Mouse (Mus musculus): ENCODE results near the gene Lrfn2.

Gene Lrfn2

DNA sequence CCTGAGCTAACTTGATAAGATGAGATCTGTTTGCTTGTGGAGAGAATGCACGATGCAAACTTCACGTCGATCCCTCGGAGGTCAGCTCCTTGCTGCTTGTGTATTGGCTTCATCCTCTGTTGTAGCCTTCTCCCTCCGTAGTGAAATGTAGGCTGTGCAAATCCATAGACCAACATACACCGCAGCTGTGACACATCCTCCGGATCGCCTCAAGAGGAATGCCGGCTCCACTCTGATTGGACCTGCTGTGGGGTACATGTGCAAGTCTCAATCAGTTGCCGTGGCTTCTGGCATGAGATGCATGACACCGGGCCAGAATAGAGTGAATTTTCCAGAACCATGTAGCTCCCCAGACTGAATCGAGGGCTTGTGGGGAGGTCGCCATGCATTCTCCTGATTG is 36.1 kb downstream of the Lrfn2 start:
- no peak for DNase-seq (ENCODE audit: low read depth)

DNA sequence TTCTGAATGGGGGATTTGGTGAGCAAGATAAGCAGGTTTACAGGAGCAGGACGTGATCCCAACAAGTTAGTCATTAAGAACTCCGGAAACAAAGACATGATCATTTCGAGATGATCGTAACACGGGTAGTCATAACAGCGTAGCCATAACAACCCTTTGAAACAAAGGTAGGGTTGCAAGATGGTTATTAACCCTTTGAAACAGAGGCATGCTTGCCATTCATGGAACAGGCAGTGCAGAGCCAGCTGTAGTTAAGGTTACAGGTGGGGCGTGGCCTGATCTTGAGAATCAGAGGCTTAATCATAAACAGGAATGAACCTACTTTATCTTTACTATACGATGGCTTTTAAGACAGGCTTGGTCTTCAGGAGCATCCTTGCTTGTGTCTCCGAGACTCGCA is 39.1 kb downstream of the Lrfn2 start:
- no peak for DNase-seq (ENCODE audit: low read depth)

DNA sequence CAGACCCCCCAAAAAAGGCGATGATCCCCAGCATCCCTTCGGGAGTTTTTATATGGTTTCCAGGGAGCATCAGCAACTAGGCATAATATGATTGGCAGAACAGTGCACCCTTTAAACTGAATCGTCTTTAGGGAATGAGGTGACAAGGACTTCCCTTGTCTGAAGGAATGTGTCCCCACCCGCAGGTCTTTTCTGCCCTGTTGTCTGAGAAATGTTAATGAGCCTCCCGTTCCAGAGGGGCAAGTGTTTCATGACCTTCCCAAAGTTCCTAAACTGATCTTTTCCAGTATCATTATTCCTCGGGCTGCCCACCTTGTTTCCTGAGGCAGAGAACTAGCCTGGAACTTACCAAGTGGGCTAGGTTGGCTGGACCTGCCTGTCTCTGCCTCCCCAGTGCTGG is 40.7 kb downstream of the Lrfn2 start:
- no peak for DNase-seq (ENCODE audit: low read depth)

DNA sequence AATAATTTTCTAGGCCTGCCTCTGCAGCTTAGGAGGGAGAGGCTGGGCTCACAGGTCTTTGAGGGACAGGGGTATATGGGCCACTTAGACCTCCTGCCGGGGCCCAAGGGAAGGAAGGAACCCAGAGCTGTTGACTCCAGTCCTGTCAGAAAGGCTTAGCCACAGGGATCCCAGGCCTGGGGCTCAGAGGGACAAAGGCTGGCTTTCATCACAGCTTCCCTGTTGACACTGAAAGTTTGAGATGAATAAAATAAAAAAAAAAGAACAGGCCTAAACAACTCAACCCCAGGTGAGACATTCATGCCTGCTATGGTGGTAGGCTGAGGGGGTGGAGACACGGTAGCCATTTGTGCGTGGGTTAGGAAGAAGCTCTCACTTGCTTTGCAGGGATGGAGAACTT is 41.2 kb downstream of the Lrfn2 start:
- DNase-seq (ENCODE audit: low read depth) = no peak

DNA sequence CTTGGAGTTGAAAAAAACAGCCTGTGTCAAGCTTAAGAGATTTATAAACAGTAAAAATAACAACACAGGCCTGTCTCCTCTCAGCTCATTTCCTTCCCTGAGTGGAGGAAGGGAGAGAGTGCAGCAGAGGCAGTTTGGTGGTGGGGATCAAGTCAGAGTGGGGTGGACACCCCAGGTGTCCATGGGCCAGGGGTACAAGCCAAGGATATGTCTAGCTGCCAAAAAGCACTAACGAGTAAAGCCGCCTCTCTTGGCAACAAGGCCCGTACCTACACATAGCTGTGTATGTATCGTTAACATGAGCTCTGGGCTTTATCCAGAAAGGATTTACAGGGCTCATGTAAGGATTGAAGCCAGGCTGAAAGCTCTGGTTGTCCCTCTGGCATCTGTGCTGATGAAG is 42.9 kb downstream of the Lrfn2 start:
- DNase-seq (ENCODE audit: low read depth) = no peak

DNA sequence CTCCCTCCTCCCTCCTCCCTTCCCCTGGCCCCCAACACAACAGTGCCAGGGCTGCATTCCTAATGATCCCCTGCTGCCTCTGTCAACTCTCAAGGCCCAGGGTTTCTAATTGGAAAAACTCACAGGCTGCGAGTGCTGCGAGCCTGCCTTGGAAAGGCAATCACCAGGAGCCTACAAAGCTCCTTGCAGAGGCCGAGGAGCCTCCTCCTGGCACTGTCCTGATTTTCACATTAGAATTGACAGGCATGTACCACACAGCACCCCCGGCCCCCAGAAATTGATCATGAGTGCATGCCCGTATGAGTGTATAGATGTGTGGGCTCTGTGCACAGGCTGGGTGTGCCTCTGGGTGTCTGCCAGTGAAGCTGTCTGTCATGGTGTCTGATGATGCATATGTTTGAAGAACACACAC is 44.4 kb downstream of the Lrfn2 start:
- DNase-seq (ENCODE audit: low read depth) = no peak

DNA sequence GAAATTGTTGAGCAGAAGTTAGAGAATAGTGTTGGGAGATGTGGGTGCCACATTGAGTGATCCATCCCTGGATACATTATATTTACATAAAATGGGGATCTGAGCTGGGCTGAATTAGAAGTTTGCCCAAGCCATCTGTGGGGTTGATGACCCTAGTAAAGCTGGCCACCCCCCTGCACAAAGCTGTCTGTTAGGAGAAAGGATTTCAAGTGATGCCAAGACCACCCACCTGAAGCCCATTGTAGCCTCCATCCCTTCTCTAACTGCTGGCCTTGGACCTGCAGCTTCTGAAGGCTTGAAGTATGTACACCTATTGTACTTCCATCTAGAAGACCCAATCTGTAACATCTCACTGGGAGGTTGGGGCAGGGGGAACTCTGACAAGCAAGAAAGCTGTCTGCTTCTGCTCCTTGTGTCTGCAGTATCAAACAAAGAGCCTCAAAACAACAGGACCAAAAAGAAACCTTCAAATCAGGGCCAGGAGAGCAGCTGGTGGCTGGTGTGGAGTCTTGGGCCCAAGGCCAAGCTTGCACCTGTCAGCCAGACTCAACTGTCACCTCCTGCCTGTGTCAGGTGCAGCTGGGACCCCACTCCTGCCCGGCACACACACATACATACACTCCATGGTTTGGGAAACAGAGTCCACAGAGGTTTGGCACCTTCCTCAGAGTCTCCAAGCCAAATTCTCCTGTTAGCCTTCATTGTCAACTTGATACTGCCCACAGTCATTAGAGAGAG is 63.2 kb downstream of the Lrfn2 start:
- no peak for DNase-seq (ENCODE audit: low read depth)

DNA sequence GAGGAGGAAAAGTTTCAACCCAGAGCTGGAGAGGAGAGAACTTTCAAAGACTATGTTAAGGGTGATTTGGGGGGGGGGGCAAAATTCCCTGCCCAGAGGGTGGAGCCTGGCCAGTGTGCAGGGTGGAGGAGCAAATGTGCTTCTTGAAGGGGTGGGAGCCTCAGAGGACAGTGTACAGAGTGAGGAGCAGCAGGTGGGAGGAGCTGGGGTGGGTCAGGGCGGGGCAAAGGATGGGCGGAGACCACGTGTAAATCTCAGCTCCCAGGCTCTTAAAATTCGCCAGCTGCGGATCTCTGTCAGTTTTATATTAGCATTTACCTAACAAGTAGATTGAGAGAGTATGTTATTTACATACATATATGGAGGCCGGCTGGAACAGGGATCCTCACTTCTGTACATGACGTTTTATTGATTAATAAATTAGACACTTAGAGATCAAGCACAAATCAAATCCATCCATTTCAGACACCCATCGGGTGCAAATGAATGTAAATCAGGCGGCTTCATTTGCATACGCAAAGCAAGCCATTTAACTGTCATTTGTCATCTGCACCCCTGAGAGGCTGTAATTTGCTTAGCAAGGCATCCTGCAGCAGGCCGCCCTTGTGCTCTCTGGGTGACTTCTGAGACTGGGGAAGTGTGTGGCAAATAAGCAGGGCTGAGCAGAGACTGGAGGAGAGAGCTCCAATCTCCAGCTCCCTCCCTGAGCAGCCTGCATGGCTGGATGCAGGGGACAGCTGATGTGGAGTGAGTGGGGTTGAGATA is 67.5 kb downstream of the Lrfn2 start:
- DNase-seq (ENCODE audit: low read depth) = no peak

DNA sequence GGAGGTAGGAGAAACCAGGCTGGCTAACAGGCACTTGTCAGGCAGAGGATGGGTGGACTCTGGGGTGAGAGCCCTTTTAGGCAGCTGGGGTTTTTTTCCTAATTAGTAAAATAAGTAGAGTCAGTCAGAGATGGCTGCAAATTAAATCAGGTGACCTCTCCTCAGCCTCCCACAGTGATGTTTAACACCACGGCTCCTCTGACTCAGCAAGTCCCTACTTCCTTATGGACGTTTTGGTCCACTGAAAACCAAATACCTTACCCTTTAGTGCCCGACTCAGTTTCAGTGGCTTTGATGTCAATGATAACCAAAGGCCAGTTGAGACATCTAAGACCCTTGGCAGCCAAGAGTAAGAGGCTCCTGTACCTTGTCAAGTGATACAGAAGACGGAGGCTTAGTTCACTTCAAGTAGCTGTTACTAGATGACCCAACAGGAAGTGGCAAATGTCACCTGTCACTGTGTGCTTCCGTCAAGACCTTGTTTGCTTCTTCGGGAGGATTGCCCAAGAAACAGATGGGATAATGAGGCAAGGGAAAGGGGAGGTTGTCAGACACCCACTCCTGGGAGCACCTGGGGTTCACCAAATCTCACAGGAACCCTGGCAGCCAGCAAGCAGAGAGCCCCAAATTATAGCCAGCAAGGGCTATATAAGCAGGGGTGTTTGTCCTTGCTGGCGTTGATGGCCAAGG is 77.3 kb downstream of the Lrfn2 start:
- no peak for DNase-seq (ENCODE audit: low read depth)

DNA sequence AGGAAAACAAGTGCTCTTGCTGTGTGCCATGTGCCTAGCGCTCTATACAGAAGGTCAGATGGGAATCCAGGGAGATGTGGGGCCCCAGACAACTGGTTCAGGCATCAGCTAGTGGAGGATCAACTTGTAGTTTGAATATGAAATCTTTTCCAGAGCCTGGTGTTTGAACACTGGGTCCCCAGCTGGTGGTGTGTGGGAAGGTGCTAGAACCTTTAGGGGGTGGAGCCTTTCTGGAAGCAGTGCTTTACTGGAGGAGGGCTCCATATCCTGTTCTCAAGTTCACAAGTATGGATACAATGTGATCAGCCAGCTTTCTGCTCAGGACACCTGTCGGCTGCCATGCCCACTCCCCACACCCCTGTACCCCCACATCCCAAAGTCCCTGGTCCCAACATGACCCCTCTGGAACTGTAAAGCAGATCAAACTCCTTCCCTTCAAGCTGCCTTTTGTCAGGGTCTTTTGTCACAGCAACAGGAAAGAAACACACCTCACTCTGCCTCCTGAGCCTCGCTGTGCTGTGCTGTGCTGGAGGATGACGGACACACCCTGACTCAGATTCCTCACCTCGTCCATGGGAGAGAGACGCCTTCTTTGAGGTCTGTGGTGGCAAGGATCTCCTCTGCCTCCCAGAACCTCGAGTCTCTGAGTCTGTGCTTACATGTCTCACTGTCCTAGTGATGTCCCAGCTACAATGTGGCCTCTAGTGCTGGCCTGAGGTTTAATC is 81.9 kb downstream of the Lrfn2 start:
- DNase-seq (ENCODE audit: low read depth) = no peak

DNA sequence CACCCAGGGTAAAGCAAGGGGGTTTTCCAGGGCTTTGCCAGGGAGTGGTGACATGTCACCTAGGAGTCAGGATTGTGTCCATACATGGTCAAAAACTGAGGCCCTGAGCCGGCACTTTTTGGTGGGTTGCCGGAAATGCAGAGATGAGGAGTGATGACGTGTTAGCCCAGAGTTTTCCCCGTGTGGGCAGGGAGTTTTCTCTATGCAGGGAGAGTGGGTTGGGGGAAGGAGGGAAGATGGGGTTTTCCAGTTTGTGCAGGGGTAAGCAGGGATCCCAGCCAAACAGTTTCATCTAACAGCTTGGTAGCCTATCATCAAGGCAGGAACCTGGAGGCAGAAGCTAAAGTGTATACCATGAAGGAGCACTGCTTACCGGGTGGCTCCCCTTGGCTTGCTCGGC is 83.2 kb downstream of the Lrfn2 start:
- no peak for DNase-seq (ENCODE audit: low read depth)

DNA sequence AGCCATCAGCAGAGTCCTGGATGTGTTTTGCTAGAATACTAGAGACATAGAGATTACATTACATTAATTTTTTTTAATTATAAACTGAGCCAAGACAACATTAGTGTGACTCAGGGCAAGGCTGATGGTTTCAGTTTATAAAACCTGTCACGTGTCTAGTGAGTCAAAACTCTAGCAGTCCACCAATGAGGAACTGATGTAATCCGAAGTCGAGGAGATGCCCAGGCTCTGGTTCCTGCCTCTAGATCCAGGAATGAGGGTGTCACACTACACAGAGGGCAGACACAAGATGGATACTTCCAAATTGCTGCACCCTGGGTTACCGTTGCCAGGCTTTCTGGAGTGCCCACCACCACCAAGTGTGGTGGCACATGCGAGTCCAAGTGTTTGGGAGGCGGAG is 84.0 kb downstream of the Lrfn2 start:
- no peak for DNase-seq (ENCODE audit: low read depth)

DNA sequence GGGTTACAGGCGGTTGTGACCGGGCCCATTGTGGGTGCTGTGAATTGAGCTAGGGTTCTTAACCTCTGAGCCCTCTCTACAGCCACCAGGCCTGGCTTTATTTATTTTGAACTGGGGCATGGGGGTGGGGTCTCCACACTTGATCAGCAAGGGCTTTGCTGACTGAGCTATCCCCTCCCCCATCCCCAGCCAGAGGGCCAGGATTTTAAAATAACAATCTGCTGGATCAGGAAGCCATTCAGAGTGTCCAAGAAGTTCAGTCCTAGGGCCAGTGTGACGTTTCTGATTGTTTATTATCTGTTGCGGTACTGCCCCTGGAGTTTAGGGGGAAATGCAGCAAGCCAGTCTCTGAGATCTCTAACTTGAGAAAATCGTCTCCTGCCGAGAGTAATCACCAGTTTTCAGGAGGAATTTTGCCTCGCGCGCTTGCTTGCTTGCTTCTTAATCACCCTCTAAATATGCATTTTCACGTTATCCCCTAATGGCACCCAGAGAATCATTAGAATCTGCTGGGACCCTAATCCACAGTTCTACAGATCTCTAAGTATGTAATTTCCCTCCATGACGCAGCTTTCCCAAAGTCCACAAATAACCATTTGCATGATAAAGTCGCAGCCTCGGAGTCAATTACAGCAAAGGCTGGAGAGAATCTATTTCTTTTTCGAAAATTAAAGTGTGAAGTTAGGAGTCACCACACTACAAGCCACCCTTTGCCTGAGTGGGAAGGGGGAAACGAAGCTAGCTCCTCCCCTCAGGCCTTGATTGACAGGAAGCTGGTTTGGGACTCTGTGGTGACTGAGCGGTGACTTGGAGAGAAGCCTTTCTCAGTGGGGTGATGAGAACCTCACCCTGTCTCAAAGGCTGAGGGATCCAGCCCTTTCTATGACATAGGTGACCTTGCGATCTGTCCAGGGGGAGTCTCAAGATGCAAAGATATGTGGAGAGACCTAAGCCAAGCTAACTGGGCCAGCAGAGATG is 85.5 kb downstream of the Lrfn2 start:
- no peak for DNase-seq (ENCODE audit: low read depth)

DNA sequence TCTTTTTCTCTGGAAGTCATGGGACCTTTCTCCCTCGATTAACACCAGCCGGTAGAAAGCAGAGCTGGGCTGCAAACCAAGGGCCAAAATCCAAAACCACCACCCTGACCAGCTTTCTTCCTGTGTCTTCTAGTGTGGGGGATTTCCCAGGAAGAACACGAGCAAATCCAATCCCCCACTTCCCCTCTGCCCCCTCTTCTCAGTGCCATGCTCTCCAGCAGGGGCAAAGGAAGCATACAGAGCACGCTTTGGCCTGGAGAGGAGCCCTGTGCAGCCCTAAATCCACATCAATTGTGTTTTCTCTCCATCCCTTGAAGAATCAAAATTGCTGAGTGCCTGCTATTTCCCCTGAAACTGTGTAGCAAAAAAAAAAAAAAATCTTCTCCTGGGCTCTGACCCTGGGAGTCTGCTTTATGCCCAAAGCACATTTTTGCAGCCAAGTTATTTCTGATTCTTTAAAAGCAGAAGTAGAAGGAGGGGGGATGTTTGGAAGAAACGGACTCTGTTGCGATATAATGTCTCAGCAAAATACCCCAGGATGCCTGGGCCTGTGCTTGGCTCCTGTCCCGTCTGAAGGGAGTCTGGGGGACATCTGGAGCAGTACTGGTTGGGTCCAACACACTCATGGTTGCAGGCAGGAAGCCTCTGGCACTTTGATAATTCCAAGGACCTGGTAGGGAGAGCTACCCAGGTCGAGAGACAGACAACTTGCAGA is 86.8 kb downstream of the Lrfn2 start:
- DNase-seq (ENCODE audit: low read depth) = no peak

DNA sequence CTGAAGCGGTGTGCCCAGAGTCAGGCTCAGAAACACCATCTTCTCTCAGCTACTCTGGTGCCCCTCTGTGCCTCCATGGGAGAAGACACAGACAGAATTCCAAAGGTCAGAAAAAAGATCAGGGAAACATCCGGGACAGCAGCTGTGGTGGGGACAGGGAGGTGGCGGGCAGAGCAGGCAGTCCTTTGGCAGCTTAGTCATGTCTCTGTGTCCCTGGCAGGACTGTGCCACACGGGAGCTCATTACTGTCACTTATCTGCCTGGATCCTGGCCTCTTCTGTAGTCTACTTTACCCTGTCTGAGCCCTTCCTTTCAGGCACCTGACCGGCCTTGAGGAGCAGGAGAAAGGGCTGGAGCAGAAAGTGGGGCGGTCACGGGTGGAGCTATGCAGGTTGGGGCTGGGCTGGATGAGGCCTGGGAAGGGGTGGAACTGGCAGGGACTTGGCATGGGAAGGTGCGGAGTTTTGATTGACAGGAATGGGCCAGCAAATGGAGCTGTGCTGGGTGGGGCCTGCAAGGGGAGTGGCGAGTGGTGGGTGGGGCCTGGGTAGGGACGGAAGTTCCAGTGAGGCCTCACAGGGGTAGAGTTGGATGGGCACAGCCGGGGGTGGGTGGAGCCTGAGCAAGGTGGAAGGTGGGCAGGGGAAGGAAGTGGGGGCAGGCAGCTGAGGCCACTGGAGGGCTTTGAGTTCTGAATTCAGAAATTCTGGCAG is 97.5 kb downstream of the Lrfn2 start:
- peak; percentile 44 for DNase-seq (ENCODE audit: low read depth)

DNA sequence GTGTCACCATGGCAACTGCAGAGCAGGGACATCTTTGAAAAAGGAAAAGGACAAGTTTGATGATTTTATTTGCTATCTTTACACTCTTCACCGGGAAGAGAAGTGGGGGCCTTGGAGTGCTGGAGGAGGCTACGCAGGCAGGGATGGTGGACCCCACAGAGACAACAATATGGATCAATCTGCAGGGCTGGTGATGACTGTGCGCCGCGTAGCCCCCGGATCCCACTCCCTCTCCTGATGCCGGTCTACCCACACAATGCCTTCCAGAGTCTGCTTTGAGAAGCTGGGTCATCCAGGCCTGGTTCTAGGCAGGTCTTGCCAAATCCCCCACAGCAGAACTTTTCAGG is 98.1 kb downstream of the Lrfn2 start:
- no peak for DNase-seq (ENCODE audit: low read depth)

DNA sequence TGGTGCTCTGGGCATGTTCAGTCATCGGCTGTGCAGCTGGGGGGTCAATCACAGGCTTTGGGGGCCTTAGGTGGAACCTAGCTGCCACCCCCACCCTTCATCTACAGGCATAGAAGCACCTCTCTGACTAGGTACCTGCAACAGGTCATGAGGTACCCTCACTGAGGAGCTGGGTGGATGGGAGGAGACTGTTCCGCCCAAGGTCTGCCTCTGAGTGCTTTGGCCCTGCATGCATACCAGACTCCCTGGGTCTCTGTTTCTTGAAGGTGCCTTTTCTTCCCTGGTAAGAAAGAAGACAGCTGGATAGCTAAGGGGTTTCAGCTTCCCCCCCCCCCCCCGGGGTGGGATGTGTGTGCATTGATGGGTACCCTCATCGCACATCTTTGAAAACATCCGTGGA is 98.7 kb downstream of the Lrfn2 start:
- DNase-seq (ENCODE audit: low read depth) = no peak

DNA sequence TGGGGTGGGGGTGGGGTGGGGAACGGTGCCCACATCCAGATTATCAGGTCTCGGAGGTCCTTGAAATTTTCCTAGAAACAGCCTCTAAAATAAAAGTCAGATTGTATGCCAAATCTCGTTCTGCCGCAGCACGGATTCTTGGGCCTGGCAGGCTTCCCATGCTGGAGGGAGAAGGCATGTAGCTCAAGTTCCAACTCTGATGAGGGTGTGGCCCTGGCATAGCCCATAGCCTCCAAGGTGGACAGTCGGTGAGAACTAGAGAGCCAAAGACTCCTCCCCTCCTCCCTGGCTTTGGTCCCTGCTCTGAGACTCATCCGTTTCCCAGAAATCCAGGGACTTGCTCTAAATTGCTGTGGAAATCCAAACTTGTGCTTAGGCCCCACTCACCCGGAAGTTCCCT is 99.6 kb downstream of the Lrfn2 start:
- no peak for DNase-seq (ENCODE audit: low read depth)

DNA sequence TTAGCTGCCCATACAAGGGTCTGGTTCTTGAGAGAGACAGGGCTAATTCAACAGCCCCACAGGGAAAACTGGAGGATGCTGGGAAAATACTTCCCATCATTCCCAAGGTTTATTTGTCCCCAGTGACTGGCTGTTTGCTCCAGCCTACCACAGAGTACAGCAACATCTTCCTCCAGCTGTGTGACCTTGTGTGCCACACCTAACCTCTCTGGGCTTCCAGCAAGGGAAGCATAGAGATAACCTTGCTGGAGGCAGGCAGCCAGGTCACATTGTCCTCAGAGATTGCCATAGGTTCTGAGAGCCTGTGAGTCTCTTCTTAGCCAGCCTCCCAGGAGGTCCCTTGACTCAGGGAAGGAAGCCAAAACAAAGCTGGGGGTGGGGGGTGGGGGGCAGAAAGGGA is 101.1 kb downstream of the Lrfn2 start:
- DNase-seq (ENCODE audit: low read depth) = no peak

DNA sequence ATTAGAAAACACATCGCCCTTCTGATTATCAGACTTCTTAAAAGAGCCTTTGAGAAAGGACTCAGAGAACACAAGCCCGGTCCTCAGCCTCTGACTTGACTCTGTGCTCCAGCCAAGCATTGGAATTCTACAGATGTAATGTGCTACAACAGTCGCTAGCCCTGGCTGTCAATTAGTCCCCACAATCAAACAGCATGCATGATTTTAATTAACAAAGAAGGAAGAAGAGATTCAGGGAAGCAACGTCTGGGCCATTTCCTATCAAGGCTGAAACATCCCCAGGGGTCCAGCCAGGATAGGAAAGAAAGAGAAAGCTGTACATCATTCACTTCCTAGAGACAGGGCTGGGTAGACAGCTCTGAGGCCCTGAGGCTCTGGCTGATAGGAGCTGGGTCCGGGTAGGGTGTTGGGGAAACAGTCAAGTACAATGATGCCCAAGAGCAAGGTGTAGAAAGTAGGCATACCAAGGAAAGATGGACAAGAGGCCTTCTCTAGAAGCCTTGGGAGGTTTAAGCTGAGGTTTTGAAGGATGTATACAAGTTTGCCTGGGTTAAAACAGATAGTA is 101.6 kb downstream of the Lrfn2 start:
- DNase-seq (ENCODE audit: low read depth) = no peak
